Mouse (Mus musculus): ENCODE measurements around the gene Rgl2.
A peak's percentile ranks its signal among the peaks of the same experiment; 100 is the strongest.

Rgl2 gene

GRCm38 (mm10) chr17:33908331-33909076, 20.8 kb upstream of the Rgl2 start:
- no peak for DNase-seq (ENCODE audit: low read depth, low spot score)

- DNase-seq (ENCODE audit: low read depth, low spot score), result peak; percentile 99
Observed at GRCm38 (mm10) chr17:33909077-33909868, 20.1 kb upstream of the Rgl2 start, which contains the start of gene Daxx. Daxx (plus strand) TSS chr17:33909414.

DNA sequence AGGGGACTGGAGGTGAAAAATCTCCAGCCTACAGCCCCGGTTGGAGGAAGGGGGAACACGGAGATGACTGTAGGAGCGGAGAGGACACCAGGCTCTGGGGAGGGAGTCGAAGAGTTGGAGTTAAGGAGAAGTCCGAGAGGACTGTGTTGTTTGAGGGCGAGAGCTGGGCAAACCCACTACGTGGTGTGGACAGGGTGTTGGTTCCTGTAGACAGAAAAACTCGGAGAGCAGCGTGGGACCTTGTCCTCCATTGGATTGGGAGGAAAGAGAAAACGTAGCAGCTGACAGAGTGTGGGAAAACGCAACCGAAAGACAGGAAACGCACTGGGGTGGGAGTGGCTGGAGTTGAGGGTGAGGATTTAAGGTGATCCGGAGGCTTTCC, 19.5 kb upstream of the Rgl2 start:
- peak; percentile 80 for DNase-seq (ENCODE audit: low read depth, low spot score)

DNA sequence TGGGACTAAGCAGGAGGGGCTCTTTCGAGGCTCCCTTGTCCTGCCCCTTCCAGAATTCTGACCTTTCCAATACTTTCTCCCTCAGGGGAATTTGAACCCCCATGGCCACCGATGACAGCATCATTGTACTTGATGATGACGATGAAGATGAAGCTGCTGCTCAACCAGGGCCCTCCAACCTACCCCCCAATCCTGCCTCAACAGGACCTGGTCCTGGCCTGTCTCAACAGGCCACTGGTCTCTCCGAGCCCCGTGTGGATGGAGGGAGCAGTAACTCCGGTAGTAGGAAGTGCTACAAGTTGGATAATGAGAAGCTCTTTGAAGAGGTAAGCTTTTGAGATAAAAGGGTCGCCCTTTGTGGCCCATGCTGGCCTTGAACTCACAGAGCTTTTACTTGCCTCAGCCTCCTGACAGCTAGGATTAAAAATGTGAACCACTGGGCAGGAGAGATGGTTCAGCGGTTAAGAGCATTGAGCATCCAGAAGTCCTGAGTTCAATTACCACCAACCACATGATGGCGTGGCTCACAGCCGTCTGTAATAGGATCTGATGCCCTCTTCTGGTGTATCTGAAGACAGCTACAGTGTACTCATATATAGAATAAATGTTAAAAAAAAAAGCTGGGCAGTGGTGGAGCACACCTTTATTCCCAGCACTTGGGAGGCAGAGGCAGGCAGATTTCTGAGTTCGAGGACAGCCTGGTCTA, 18.8 kb upstream of the Rgl2 start:
- peak; percentile 79 for DNase-seq (ENCODE audit: low read depth, low spot score)

DNA sequence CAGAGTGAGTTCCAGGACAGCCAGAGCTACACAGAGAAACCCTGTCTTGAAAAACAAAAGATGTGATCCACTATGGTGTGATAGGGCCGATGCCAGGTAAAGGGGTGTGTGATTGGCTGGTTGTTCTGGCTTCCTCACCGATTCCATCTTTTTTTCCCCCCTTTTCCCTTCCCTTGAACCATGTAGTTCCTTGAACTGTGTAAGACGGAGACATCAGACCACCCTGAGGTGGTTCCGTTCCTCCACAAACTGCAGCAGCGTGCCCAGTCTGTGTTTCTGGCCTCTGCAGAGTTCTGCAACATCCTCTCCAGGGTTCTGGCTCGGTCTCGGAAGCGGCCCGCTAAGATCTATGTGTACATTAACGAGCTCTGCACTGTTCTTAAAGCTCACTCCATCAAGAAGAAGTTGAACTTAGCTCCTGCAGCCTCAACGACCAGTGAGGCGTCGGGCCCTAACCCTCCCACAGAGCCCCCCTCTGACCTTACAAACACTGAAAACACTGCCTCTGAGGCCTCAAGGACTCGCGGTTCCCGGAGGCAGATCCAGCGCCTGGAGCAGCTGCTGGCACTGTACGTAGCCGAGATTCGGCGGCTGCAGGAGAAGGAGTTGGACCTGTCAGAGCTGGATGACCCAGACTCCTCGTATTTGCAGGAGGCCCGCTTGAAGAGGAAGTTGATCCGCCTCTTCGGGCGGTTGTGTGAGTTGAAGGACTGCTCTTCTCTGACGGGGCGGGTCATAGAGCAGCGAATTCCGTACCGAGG, 18.1 kb upstream of the Rgl2 start:
- DNase-seq (ENCODE audit: low read depth, low spot score), result no peak

GRCm38 (mm10) chr17:33911813-33912414, 17.4 kb upstream of the Rgl2 start:
- no peak for DNase-seq (ENCODE audit: low read depth, low spot score)

GRCm38 (mm10) chr17:33913264-33913663, 16.1 kb upstream of the Rgl2 start:
- DNase-seq (ENCODE audit: low read depth, low spot score), result no peak

DNA sequence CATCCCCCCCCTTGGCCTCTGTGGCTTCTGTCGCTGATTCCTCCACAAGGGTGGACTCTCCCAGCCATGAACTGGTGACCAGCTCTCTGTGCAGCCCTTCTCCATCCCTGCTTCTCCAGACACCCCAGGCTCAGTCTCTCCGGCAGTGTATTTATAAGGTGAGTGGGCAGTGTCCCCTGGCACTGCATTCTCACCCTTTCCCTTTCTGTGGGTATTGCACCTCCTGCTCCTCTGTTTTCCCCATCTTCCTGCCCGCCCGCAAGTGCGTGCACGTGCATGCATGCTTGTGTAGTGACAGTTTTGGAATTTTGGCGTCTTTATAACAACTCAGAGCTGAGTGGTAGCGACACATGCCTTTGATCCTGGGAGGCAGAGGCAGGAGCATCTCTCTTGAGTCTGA, 15.4 kb upstream of the Rgl2 start:
- DNase-seq (ENCODE audit: low read depth, low spot score), result no peak

DNA sequence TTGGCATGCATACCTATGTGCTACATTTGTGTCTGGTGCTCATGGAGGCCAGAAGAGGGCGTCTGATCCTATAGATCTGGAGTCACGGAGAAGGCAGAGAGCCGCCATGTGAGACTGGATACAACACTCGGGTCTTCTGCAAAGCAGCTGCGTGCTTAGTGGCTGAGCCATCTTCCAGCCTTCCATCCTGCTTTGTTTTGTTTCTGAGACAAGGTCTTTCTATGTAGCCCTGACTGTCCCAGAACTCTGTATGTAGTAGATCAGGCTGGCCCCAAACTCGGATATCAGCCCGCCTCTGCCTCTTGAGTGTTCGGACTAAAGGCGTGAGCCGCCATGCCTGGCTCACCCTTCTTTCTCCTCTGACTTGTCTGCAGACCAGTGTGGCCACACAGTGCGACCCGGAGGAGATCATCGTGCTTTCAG, 14.4 kb upstream of the Rgl2 start:
- peak; percentile 45 for DNase-seq (ENCODE audit: low read depth, low spot score)

DNA sequence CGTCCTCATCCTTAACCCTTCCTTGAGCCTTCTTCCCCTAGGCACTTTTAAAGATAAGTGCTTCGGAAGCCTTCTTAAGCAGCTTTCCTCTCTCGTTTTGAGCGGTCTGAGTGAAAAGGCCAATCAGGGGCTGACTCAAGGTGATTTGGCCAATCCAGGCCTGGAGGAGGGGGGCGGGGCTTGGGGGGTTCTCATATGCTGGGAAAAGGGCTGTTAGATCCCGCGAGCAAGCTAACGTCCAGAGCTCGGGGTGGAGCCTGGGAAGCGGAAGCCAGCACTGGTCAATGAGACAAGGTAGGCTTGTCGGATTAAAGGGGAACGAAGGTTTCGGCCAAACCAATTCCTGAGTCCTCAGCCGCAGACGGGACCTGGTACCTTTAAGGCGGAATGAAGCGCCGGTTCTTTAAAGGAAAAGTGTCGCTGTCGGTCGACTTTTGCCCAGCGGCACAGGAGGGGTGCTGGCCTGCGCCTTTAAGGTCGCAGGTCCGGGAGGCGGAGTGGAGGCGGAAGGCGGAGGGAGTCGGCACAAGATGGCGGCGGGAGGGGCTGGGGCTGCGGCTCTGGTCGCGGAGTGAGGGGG, 13.6 kb upstream of the Rgl2 start, which contains the start of the genes Tapbp and Zbtb22:
Gene Tapbp (plus strand): TSS at position 229 of the 580 bp plus-strand sequence.
Gene Zbtb22 (plus strand): TSS at position 234 of the 580 bp plus-strand sequence.
- peak; percentile 97 for DNase-seq (ENCODE audit: low read depth, low spot score)

- DNase-seq (ENCODE audit: low read depth, low spot score), result no peak
Observed at GRCm38 (mm10) chr17:33916294-33916693, 13.0 kb upstream of the Rgl2 start.

GRCm38 (mm10) chr17:33916847-33917655, 12.3 kb upstream of the Rgl2 start:
- no peak for DNase-seq (ENCODE audit: low read depth, low spot score)

GRCm38 (mm10) chr17:33917656-33918292, 11.6 kb upstream of the Rgl2 start:
- DNase-seq (ENCODE audit: low read depth, low spot score), result no peak

DNA sequence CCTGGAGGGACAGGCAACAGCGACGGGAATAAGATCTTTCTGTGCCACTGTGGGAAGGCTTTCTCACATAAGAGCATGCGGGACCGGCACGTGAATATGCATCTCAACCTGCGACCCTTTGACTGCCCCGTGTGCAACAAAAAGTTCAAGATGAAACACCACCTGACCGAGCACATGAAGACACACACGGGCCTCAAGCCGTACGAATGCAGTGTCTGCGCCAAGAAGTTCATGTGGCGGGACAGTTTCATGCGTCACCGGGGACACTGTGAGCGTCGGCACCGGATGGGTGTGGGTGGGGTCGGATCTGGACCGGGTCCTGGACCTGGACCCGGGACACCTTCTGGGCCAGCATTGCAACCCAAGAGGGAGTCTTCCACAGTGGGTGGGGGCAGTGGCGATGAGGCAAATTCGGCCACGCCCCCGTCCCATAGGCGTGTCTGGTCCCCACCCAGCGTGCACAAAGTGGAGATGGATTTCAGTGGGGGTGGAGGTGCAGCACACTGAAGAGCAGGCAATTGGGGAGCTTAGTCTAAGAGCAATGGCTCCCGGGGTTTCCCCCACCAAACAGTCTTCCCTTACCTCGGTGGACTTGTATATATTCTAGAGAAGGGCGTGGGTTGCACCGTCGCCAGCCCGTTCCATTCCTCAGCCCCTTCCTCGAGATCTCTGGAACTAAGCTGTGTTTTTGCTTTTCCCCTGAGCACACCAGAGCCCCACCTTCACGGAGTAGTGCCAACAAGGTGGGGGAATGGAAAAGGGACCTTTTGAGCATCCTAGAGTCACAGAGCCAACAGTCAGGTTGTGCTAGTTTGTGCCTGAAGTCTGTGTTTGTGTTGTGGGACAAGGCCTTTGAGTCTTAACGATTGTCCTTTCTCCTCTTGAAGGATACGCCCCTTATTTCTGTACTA, 10.8 kb upstream of the Rgl2 start:
- DNase-seq (ENCODE audit: low read depth, low spot score), result peak; percentile 74

- peak; percentile 92 for DNase-seq (ENCODE audit: low read depth, low spot score)
Observed at GRCm38 (mm10) chr17:33919351-33920281, 9.7 kb upstream of the Rgl2 start.

DNA sequence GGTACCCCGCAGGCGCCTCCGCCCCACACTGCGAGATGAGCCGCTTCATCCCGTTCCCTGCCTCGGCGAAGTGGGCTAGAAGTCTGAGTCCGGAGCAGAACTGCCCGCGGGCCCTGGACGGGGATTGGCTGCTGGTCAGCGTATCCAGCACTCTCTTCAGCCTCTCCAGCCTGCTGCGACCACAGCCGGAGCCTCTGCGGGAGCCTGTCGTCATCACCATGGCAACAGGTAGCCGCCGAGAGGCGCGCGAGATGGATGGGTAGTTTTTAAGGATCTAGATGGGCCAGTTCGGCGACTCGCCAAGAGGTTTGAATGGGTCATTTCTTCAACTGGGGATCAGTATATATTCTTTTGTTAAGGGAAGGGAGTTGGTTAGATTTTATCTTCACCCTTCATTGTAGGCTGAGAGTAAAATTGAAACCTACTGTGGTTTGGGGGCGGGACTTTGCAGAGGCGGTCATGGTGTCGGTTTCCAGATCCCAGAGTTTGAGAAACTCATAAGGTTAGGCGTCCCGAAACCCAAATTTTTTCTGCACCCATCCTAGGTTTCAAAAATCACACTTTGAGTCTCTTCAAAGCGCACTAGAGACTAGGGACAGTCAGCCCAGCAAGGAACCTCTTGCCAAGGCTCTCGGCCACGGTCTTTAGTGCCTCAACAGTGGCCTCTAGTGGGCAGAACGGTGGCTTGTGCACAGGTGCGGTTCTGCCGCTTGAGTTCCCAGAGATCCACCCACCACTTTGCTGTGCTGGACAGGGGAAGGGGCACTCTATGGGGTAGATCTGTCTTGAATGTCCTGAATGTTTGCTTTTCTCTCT, 8.9 kb upstream of the Rgl2 start:
- peak; percentile 87 for DNase-seq (ENCODE audit: low read depth, low spot score)

Measured in CD4-positive helper T cell, adult 2 months (primary cell).